Mouse (Mus musculus) T-helper 1 cell (primary cell): ENCODE measurements at regions not wholly inside any gene's neighbourhood (a gene's known extent, or its start where the extent isn't known, plus 50 kb on each side); places are given as distances from the start of the nearest gene placed in this dataset.
"Not testable (repeated sequence)": the region's sequence is repeated elsewhere in the genome, so short reads cannot be mapped to it uniquely, and the experiment has no call there.

Experiments used
- in situ Hi-C: fragments of 300-600 bp; cut with MboI, MseI; formaldehyde crosslinking; loops from one replicate; pipeline ENCODE4 v1.15.1; 2025; ENCODE audit warnings: high pct_unique_total_duplicates

GRCm38 (mm10) chr8:112427721-112428389 is 142.0 kb upstream of the Cntnap4 start:
- in situ Hi-C loops, result no loop called here

- in situ Hi-C loops, result no loop called here
Measured at GRCm38 (mm10) chr8:112411968-112412367, 157.9 kb upstream of the Cntnap4 start.

GRCm38 (mm10) chr8:112411213-112411612 is 158.6 kb upstream of the Cntnap4 start:
- in situ Hi-C loops, result no loop called here

GRCm38 (mm10) chr8:112408211-112408735 is 161.6 kb upstream of the Cntnap4 start:
- in situ Hi-C loops, result no loop called here

- in situ Hi-C loops, result no loop called here
Measured at GRCm38 (mm10) chr8:112404087-112404486, 165.8 kb upstream of the Cntnap4 start.

- in situ Hi-C loops, result no loop called here
Measured at GRCm38 (mm10) chr8:112397438-112397837, 172.4 kb upstream of the Cntnap4 start.

GRCm38 (mm10) chr8:112390108-112390507 is 179.7 kb upstream of the Cntnap4 start:
- in situ Hi-C loops, result no loop called here

GRCm38 (mm10) chr8:112348323-112348722 is 221.5 kb upstream of the Cntnap4 start:
- in situ Hi-C loops, result no loop called here

- in situ Hi-C loops, result no loop called here
Measured at GRCm38 (mm10) chr8:112333171-112333570, 236.7 kb upstream of the Cntnap4 start.

GRCm38 (mm10) chr8:112332021-112332420 is 237.8 kb upstream of the Cntnap4 start:
- in situ Hi-C loops, result no loop called here

GRCm38 (mm10) chr8:112309816-112310215 is 260.0 kb upstream of the Cntnap4 start:
- in situ Hi-C loops, result no loop called here

- in situ Hi-C loops, result no loop called here
Measured at GRCm38 (mm10) chr8:112308354-112308753, 261.5 kb upstream of the Cntnap4 start.

GRCm38 (mm10) chr8:112297021-112297420 is 272.8 kb upstream of the Cntnap4 start:
- in situ Hi-C loops, result no loop called here

- in situ Hi-C loops, result no loop called here
Measured at GRCm38 (mm10) chr8:112283316-112283715, 268.5 kb upstream of the Gm6793 start.

GRCm38 (mm10) chr8:112269598-112269997 is 254.8 kb upstream of the Gm6793 start:
- in situ Hi-C loops, result no loop called here

- in situ Hi-C loops, result no loop called here
Measured at GRCm38 (mm10) chr8:112269214-112269566, 254.4 kb upstream of the Gm6793 start.

GRCm38 (mm10) chr8:112268544-112269213 is 253.8 kb upstream of the Gm6793 start:
- in situ Hi-C loops, result no loop called here

GRCm38 (mm10) chr8:112257922-112258475 is 243.2 kb upstream of the Gm6793 start:
- in situ Hi-C loops, result no loop called here

- in situ Hi-C loops, result no loop called here
Measured at GRCm38 (mm10) chr8:112257311-112257894, 242.6 kb upstream of the Gm6793 start.

- in situ Hi-C loops, result not testable (repeated sequence)
Measured at GRCm38 (mm10) chr8:112246629-112247028, 231.8 kb upstream of the Gm6793 start.

GRCm38 (mm10) chr8:112238681-112239080 is 223.8 kb upstream of the Gm6793 start:
- in situ Hi-C loops, result no loop called here

- in situ Hi-C loops, result not testable (repeated sequence)
Measured at GRCm38 (mm10) chr8:112236751-112237150, 221.9 kb upstream of the Gm6793 start.
